In the genomic region with DNA sequence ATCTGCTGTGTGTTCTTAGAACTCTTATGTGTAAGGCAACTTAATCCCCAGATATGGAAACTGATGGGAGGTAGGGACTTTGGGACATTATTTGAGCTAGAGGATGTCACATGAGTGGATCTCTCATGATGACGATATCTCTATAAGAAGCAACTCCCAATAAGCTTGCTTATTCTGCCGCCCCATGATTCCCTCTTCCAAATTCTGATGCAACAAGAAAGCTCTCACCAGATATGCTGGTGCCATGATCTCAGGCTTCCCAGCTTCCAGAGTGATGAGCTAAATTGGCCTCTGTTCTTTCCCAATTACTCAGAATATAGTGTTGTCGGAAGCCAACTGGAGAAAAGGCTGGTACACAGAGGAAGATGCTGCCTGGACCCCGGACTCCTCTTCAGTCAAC, we compare ENCODE assay signal across 10 mouse cellular contexts. TPM values are rescaled to one million over a fixed set of nuclear protein-coding genes. Genes with fewer than 3 reads are reported as not detected.
DNase-seq lines count a peak whose midpoint lies in the region; ATAC-seq and TF ChIP-seq lines count a peak whose summit lies in the region.
"Had no signal": no experiment of that assay in that cellular context is flagged by ENCODE, and none has a peak within 500 bp of the region (broad histone marks: within the 10 kb centered on the region; RNA-seq: fewer than 3 reads in every experiment).

No protein-coding gene starts in this region.

- no peaks in the 10 kb centered on the region for H3K9me3 ChIP-seq in forebrain, embryonic 11.5 days (ENCODE audit: control insufficient read depth, low read length)
- H3K9me3 ChIP-seq in hindbrain, embryonic 16.5 days (ENCODE audit: control insufficient read depth, low read length): no peaks in the 10 kb centered on the region
- no peaks in the 10 kb centered on the region for H3K9me3 ChIP-seq in neural tube, embryonic 12.5 days

- WGBS in forebrain, embryonic 11.5 days: 63% methylated on average over 4 of the region's 4 CpGs
- whole genome bisulfite sequencing in hindbrain, embryonic 16.5 days: 69% methylated on average over 4 of the region's 4 CpGs
- WGBS in neural tube, embryonic 12.5 days: 61% methylated on average over 4 of the region's 4 CpGs
- 87% methylated on average over 4 of the region's 4 CpGs for WGBS in thymus, adult 2 months

- peak overlapping the region; percentile 78 for H3K27ac ChIP-seq in left cerebral cortex, adult 2 months
- H3K27ac ChIP-seq in forebrain, embryonic 11.5 days (ENCODE audit: low read depth, low read length): no peak overlapping the region
- H3K27ac ChIP-seq in hindbrain, embryonic 16.5 days (ENCODE audit: low read depth, low read length): no peak overlapping the region
- H3K27ac ChIP-seq in neural tube, embryonic 12.5 days: no peak overlapping the region
- no peak overlapping the region for H3K27ac ChIP-seq in thymus, adult 2 months (ENCODE audit: control insufficient read depth, insufficient read depth, low read length)

- no peak for TF ChIP-seq POLR2A in thymus, adult 2 months (IDR thresholded peaks at IDR 0.05; ENCODE audit: control insufficient read depth, extremely low read depth, insufficient read depth, low read length, poor library complexity)

- intact Hi-C loops in left cerebral cortex, adult 2 months (cut with DNase I): no loop called here
- intact Hi-C loops in left cerebral cortex, postnatal 36 days (cut with DNase I): no loop called here

- peaks cover 3% of the 10 kb centered on the region; the same call in 1 of the 2 replicates for H3K27me3 ChIP-seq in forebrain, embryonic 11.5 days (ENCODE audit: control insufficient read depth, insufficient read depth, low read length)
- no peaks in the 10 kb centered on the region for H3K27me3 ChIP-seq in hindbrain, embryonic 16.5 days (replicated peaks; ENCODE audit: control insufficient read depth, insufficient read depth, low read length)
- peaks cover 2% of the 10 kb centered on the region; the same call in 1 of the 2 replicates for H3K27me3 ChIP-seq in neural tube, embryonic 12.5 days (replicated peaks)
- no peaks in the 10 kb centered on the region for H3K27me3 ChIP-seq in thymus, adult 2 months (ENCODE audit: control insufficient read depth, insufficient read depth, low read length)

- no peak for ATAC-seq in forebrain, embryonic 11.5 days (replicated peaks; ENCODE audit: low FRiP score)
- no peak for ATAC-seq in hindbrain, embryonic 16.5 days
- ATAC-seq in neural tube, embryonic 12.5 days (ENCODE audit: low FRiP score, low read depth): no peak
- ATAC-seq: intestine, embryonic 16.5 days had no signal

- H3K9ac ChIP-seq in forebrain, embryonic 11.5 days (ENCODE audit: low read length): no peak overlapping the region
- no peak overlapping the region for H3K9ac ChIP-seq in hindbrain, embryonic 16.5 days (ENCODE audit: low read depth, low read length)
- no peak overlapping the region for H3K9ac ChIP-seq in neural tube, embryonic 12.5 days

- DNase-seq in left cerebral cortex, adult 2 months (ENCODE audit: extremely low spot score in 1 of 2, low spot score in 2 of 2): peak in 1 of 2 experiments; percentile 13
- DNase-seq in left cerebral cortex, postnatal 36 days (ENCODE audit: low spot score in 2 of 2): no peak
- no peak for DNase-seq in forebrain, embryonic 11.5 days (ENCODE audit: low spot score)
- no peak for DNase-seq in thymus, adult 2 months
- DNase-seq in adrenal gland, adult 8-10 months: no peak
- DNase-seq: cerebellum, adult 9-11 months; lung, postnatal 14 days had no signal

- H3K36me3 ChIP-seq in forebrain, embryonic 11.5 days (ENCODE audit: control insufficient read depth, insufficient read depth, low read length): peaks cover 2% of the 10 kb centered on the region; the same call in 1 of the 2 replicates
- peaks cover 10% of the 10 kb centered on the region for H3K36me3 ChIP-seq in hindbrain, embryonic 16.5 days (ENCODE audit: control insufficient read depth, insufficient read depth, low read length)
- H3K36me3 ChIP-seq in neural tube, embryonic 12.5 days: peaks cover 28% of the 10 kb centered on the region
- peaks cover 16% of the 10 kb centered on the region for H3K36me3 ChIP-seq in thymus, adult 2 months (ENCODE audit: control insufficient read depth, insufficient read depth, low read length)

- peak overlapping the region; percentile 40; the same call in 1 of the 2 replicates for H3K4me2 ChIP-seq in forebrain, embryonic 11.5 days (ENCODE audit: low read depth, low read length, severe bottlenecking)
- H3K4me2 ChIP-seq in hindbrain, embryonic 16.5 days (ENCODE audit: low read length): peak overlapping the region; percentile 60; the same call in 1 of the 2 replicates
- peak overlapping the region; percentile 56 for H3K4me2 ChIP-seq in neural tube, embryonic 12.5 days (replicated peaks)

- TF ChIP-seq CTCF in left cerebral cortex, adult 2 months (IDR thresholded peaks at IDR 0.05): no peak
- no peak for TF ChIP-seq CTCF in thymus, adult 2 months (IDR thresholded peaks at IDR 0.05; ENCODE audit: borderline replicate concordance, control insufficient read depth, extremely low read depth, insufficient read depth, low read length, poor library complexity)

- no peaks in the 10 kb centered on the region; the same call in 1 of the 2 replicates for H3K4me1 ChIP-seq in forebrain, embryonic 11.5 days (replicated peaks; ENCODE audit: control insufficient read depth, insufficient read depth, low read length)
- H3K4me1 ChIP-seq in hindbrain, embryonic 16.5 days (ENCODE audit: control insufficient read depth, insufficient read depth, low read depth, low read length): peaks cover 6% of the 10 kb centered on the region; the same call in 1 of the 2 replicates
- 0 out of 2 replicates have a peak, but pooled peaks cover under 1% of the 10 kb centered on the region for H3K4me1 ChIP-seq in neural tube, embryonic 12.5 days
- H3K4me1 ChIP-seq in thymus, adult 2 months (replicated peaks; ENCODE audit: control insufficient read depth, insufficient read depth, low read length): no peaks in the 10 kb centered on the region

- peak overlapping the region; percentile 31 for H3K4me3 ChIP-seq in left cerebral cortex, adult 2 months
- no peak overlapping the region for H3K4me3 ChIP-seq in forebrain, embryonic 11.5 days (ENCODE audit: low read depth, low read length)
- H3K4me3 ChIP-seq in hindbrain, embryonic 16.5 days (ENCODE audit: low read length): 0 out of 2 replicates have a peak overlapping the region, but pooled peaks have one; percentile 3
- H3K4me3 ChIP-seq in neural tube, embryonic 12.5 days: no peak overlapping the region
- H3K4me3 ChIP-seq in thymus, adult 2 months (ENCODE audit: control insufficient read depth, insufficient read depth, low read length): no peak overlapping the region

RNA-seq across cellular contexts. Expression of a gene that starts 8.3 kb away (rescaled TPM):
- total RNA-seq in left cerebral cortex, adult 2 months (2021): under 1 TPM; 0.57 to 0.82 TPM
- total RNA-seq in left cerebral cortex, postnatal 36 days (2021): 1 to 10 TPM in 1 of 2 experiments, under 1 TPM in 1; 0.79 to 1.3 TPM
- 0.11 and 0.24 TPM in 2 replicates for polyA plus RNA-seq in forebrain, embryonic 11.5 days (2014; fragmentation: Nextera tagmentation; extraction: Ambion mirVana)
- 1.4 and 1.8 TPM in 2 replicates for polyA plus RNA-seq in hindbrain, embryonic 16.5 days (2015; fragmentation: Nextera tagmentation; extraction: Ambion mirVana)
- 0.28 TPM in 2 replicates for polyA plus RNA-seq in neural tube, embryonic 12.5 days (2016; fragmentation: Nextera tagmentation; extraction: Ambion mirVana)
- 0.69 and 1.1 TPM in 2 replicates for polyA plus RNA-seq in thymus, adult 2 months (2012; rRNA removed)
- total RNA-seq in adrenal gland, adult 8-10 months (2022): under 1 TPM in 2 of 4 experiments, not detected in 2; 0.18 to 0.22 TPM

RNA-seq across cellular contexts. Expression of a gene that starts 10.5 kb away (rescaled TPM):
- 1 to 10 TPM; 1.3 to 1.4 TPM for total RNA-seq in left cerebral cortex, adult 2 months (2021)
- total RNA-seq in left cerebral cortex, postnatal 36 days (2021): under 1 TPM; 0.52 to 0.75 TPM
- 0.39 TPM in 1 of 2 replicates, not detected in the other for polyA plus RNA-seq in forebrain, embryonic 11.5 days (2014; fragmentation: Nextera tagmentation; extraction: Ambion mirVana)
- polyA plus RNA-seq in hindbrain, embryonic 16.5 days (2015; fragmentation: Nextera tagmentation; extraction: Ambion mirVana): 0.94 and 1.2 TPM in 2 replicates
- not detected in 2 replicates for polyA plus RNA-seq in neural tube, embryonic 12.5 days (2016; fragmentation: Nextera tagmentation; extraction: Ambion mirVana)
- polyA plus RNA-seq in thymus, adult 2 months (2012; rRNA removed): 0.65 and 1.3 TPM in 2 replicates
- under 1 TPM; 0.26 to 0.95 (median 0.84) TPM for total RNA-seq in adrenal gland, adult 8-10 months (2022)

RNA-seq across cellular contexts. Expression of a gene that starts 13.8 kb away (rescaled TPM):
- 1 to 10 TPM; 6.5 TPM for total RNA-seq in left cerebral cortex, adult 2 months (2021)
- 1 to 10 TPM; 4.3 to 6.8 TPM for total RNA-seq in left cerebral cortex, postnatal 36 days (2021)
- polyA plus RNA-seq in forebrain, embryonic 11.5 days (2014; fragmentation: Nextera tagmentation; extraction: Ambion mirVana): not detected in 2 replicates
- polyA plus RNA-seq in hindbrain, embryonic 16.5 days (2015; fragmentation: Nextera tagmentation; extraction: Ambion mirVana): 8.1 and 8.5 TPM in 2 replicates
- polyA plus RNA-seq in neural tube, embryonic 12.5 days (2016; fragmentation: Nextera tagmentation; extraction: Ambion mirVana): 0.65 TPM in 1 of 2 replicates, not detected in the other
- 2.0 and 2.5 TPM in 2 replicates for polyA plus RNA-seq in thymus, adult 2 months (2012; rRNA removed)
- total RNA-seq in adrenal gland, adult 8-10 months (2022): 1 to 10 TPM in 3 of 4 experiments, under 1 TPM in 1; 0.87 to 2.2 (median 1.7) TPM

RNA-seq across cellular contexts. Expression of a gene that starts 16.8 kb away (rescaled TPM):
- 100 to 1,000 TPM; 114 to 185 TPM for total RNA-seq in left cerebral cortex, adult 2 months (2021)
- total RNA-seq in left cerebral cortex, postnatal 36 days (2021): 100 to 1,000 TPM; 106 to 122 TPM
- polyA plus RNA-seq in forebrain, embryonic 11.5 days (2014; fragmentation: Nextera tagmentation; extraction: Ambion mirVana): 8.2 and 10.0 TPM in 2 replicates
- polyA plus RNA-seq in hindbrain, embryonic 16.5 days (2015; fragmentation: Nextera tagmentation; extraction: Ambion mirVana): 11.1 and 11.2 TPM in 2 replicates
- 7.4 and 9.0 TPM in 2 replicates for polyA plus RNA-seq in neural tube, embryonic 12.5 days (2016; fragmentation: Nextera tagmentation; extraction: Ambion mirVana)
- polyA plus RNA-seq in thymus, adult 2 months (2012; rRNA removed): 28.0 and 29.6 TPM in 2 replicates
- total RNA-seq in adrenal gland, adult 8-10 months (2022): 100 to 1,000 TPM in 1 of 4 experiments, 10 to 100 TPM in 3; 30.0 to 119 (median 51.6) TPM

RNA-seq across cellular contexts. Expression of a gene that starts 23.6 kb away (rescaled TPM):
- 1,000 to 10,000 TPM; 1,115 to 1,119 TPM for total RNA-seq in left cerebral cortex, adult 2 months (2021)
- 1,000 to 10,000 TPM; 1,090 to 1,186 TPM for total RNA-seq in left cerebral cortex, postnatal 36 days (2021)
- 95.9 and 98.4 TPM in 2 replicates for polyA plus RNA-seq in forebrain, embryonic 11.5 days (2014; fragmentation: Nextera tagmentation; extraction: Ambion mirVana)
- polyA plus RNA-seq in hindbrain, embryonic 16.5 days (2015; fragmentation: Nextera tagmentation; extraction: Ambion mirVana): 402 and 475 TPM in 2 replicates
- polyA plus RNA-seq in neural tube, embryonic 12.5 days (2016; fragmentation: Nextera tagmentation; extraction: Ambion mirVana): 149 and 174 TPM in 2 replicates
- polyA plus RNA-seq in thymus, adult 2 months (2012; rRNA removed): 159 and 175 TPM in 2 replicates
- total RNA-seq in adrenal gland, adult 8-10 months (2022): 100 to 1,000 TPM; 118 to 221 (median 178) TPM

Comparison
In these comparisons a context has a peak if more than half of its experiments do, and no peak if none do; other contexts are left out.
1. H3K4me3 ChIP-seq: peak in left cerebral cortex, adult 2 months (single experiment) and hindbrain, embryonic 16.5 days (single experiment); none in forebrain, embryonic 11.5 days (single experiment), neural tube, embryonic 12.5 days (single experiment) and thymus, adult 2 months (single experiment).
2. Peak in every context shown above with its lines, with median percentiles within 50 percentile points of each other: H3K4me2 ChIP-seq.